Comparison of ENCODE assay signal across 29 mouse cellular contexts in the genomic region with DNA sequence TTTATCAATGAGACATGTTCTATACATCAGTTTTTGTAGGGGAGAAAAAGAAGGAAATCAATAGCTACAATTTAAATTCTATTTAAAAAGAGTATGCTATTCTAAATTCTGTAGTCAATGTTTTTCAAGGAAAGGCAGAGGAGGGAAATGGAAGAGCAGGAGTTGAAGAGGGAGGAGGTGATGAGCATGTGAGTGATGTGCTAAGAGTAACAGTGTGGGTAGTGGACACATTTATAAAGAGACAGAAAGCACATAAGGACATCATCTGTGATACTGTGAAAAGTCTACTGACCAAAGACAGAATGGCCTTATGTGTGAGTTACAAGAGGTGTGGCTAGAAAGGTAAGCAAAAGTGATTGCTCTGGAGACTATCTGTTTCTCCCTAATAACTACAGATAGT.
"Had no signal": no experiment of that assay in that cellular context is flagged by ENCODE, and none has a peak within 500 bp of the region (broad histone marks: within the 10 kb centered on the region; RNA-seq: fewer than 3 reads in every experiment).

No protein-coding gene starts in this region.

- H3K4me1 ChIP-seq: embryonic facial prominence, embryonic 10.5 days; embryonic facial prominence, embryonic 12.5 days; embryonic facial prominence, embryonic 13.5 days; embryonic facial prominence, embryonic 15.5 days; forebrain, embryonic 10.5 days; forebrain, embryonic 12.5 days; forebrain, embryonic 13.5 days; forebrain, embryonic 15.5 days had no signal

- DNase-seq: cerebellum, adult 2 months; cerebellum, adult 8-10 months; cerebellum, adult 9-10 months; cerebellum, adult 9-11 months; cerebellum, postnatal 10 days; cerebellum, postnatal 14 days; cerebellum, postnatal 25 days; cerebellum, postnatal 36 days; embryo, embryonic 11 days; forebrain, postnatal 0 days; gastrocnemius, adult 2 months; gastrocnemius, postnatal 10 days; gastrocnemius, postnatal 14 days; gastrocnemius, postnatal 25 days; gastrocnemius, postnatal 36 days; heart, adult 11 months; heart, adult 18-20 months; heart, adult 2 months had no signal

- H3K27me3 ChIP-seq: embryonic facial prominence, embryonic 12.5 days; embryonic facial prominence, embryonic 13.5 days; embryonic facial prominence, embryonic 15.5 days; forebrain, embryonic 12.5 days; forebrain, embryonic 13.5 days; forebrain, embryonic 15.5 days had no signal

- H3K9me3 ChIP-seq: embryonic facial prominence, embryonic 10.5 days; embryonic facial prominence, embryonic 12.5 days; embryonic facial prominence, embryonic 13.5 days; embryonic facial prominence, embryonic 15.5 days; forebrain, embryonic 10.5 days; forebrain, embryonic 12.5 days; forebrain, embryonic 13.5 days; forebrain, embryonic 15.5 days had no signal

- H3K36me3 ChIP-seq: embryonic facial prominence, embryonic 10.5 days; embryonic facial prominence, embryonic 12.5 days; embryonic facial prominence, embryonic 13.5 days; embryonic facial prominence, embryonic 15.5 days; forebrain, embryonic 10.5 days; forebrain, embryonic 12.5 days; forebrain, embryonic 15.5 days had no signal

- H3K9ac ChIP-seq: embryonic facial prominence, embryonic 12.5 days; embryonic facial prominence, embryonic 13.5 days; embryonic facial prominence, embryonic 15.5 days; forebrain, embryonic 12.5 days; forebrain, embryonic 13.5 days; forebrain, embryonic 15.5 days; forebrain, postnatal 0 days had no signal

- H3K4me2 ChIP-seq: embryonic facial prominence, embryonic 12.5 days; embryonic facial prominence, embryonic 13.5 days; embryonic facial prominence, embryonic 15.5 days; forebrain, embryonic 12.5 days; forebrain, embryonic 13.5 days; forebrain, embryonic 15.5 days had no signal

- H3K27ac ChIP-seq: embryonic facial prominence, embryonic 10.5 days; embryonic facial prominence, embryonic 12.5 days; embryonic facial prominence, embryonic 13.5 days; embryonic facial prominence, embryonic 15.5 days; forebrain, embryonic 10.5 days; forebrain, embryonic 12.5 days; forebrain, embryonic 13.5 days; forebrain, embryonic 15.5 days; gastrocnemius, adult 2 months; heart, adult 2 months had no signal

- ATAC-seq: forebrain, embryonic 13.5 days; forebrain, embryonic 14.5 days; forebrain, embryonic 15.5 days; forebrain, embryonic 16.5 days; forebrain, postnatal 0 days had no signal

- H3K4me3 ChIP-seq: embryonic facial prominence, embryonic 10.5 days; embryonic facial prominence, embryonic 12.5 days; embryonic facial prominence, embryonic 13.5 days; embryonic facial prominence, embryonic 15.5 days; erythroblast, embryonic 14.5 days; forebrain, embryonic 10.5 days; forebrain, embryonic 12.5 days; forebrain, embryonic 13.5 days; forebrain, embryonic 15.5 days; gastrocnemius, adult 2 months; heart, adult 2 months had no signal
